Mouse (Mus musculus) retina, embryonic 14.5 days (tissue): ENCODE data around the gene Bola2.
A peak's percentile ranks its signal among the peaks of the same experiment; 100 is the strongest.
"Not testable (repeated sequence)": the region's sequence is repeated elsewhere in the genome, so short reads cannot be mapped to it uniquely, and the experiment has no call there.

Source experiments
- DNase-seq: peaks from one replicate; pipeline ENCODE4 v3.0.0-alpha.2; 2015; ENCODE audit warnings: low spot score

The Bola2 gene

GRCm38 (mm10) chr7:126695210-126695611 lies at the start of gene Bola2:
TSS of gene Bola2 (plus strand) at chr7:126695401.
- no peak for DNase-seq

- no peak for DNase-seq
Measured at GRCm38 (mm10) chr7:126645708-126646107, 49.5 kb upstream of the Bola2 start.

DNA sequence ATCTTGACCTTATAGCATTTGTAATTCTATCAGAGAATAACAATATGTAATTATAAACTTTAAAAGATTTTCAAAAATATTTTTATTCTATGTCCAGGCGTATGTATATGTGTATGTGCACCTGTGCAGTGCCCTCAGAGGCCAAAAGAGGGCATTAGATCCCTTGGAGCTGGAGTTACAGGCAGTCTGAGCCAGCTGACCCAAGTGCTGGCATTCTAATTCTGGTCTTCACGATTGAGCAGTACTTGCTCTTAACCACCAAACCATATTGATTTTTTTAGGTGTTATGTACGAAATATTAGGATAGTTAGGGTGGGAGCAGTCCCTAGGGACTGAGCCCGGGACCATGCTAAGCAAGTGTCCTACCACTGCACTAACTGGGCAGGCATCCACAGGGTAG lies 46.7 kb upstream of the Bola2 start:
- no peak for DNase-seq

DNA sequence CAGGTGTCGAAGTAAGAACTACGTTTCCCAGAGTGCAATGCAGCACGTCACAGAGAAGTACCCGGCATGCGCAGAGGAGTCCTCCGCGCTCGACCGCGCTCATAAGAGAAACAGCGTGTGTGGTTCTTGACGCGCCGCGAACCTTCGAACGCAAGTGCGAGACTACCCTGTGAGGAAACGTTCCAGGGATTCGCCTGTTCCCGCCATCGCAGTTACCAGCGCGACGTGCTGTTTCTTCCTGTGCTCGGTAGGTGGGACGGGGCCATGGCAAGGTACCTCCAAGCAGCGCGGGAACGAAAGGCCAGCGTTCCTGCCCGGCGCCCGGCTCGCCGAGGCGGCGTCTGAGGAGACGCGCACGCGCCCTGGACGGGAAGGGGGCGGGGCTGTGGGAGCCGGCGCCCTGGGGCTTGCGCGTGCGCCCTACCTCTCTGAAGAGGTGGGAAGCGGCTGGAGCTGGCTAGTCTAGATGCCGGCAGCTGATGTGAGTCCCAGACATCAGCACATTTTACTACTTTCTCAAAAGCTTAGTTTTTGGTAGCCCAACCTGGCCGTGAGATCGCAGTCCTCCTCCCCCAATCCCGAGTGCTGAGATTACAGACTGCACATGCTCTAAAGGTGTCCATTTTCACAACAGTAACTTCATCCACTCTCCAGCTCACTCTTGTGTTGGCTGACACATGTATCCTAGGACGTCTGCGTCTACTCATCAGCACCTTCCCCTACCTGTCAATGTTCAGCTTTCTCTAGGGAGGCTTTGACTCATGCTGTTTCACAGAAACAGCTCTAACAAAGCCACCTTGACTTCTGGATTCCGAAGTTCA lies 45.8 kb upstream of the Bola2 start, which contains the start of gene Sgf29:
Gene Sgf29, plus strand, starts transcription at position 79 of the 821 bp plus-strand sequence.
- DNase-seq = peak; percentile 94

GRCm38 (mm10) chr7:126650852-126651251 lies 44.3 kb upstream of the Bola2 start:
- no peak for DNase-seq

DNA sequence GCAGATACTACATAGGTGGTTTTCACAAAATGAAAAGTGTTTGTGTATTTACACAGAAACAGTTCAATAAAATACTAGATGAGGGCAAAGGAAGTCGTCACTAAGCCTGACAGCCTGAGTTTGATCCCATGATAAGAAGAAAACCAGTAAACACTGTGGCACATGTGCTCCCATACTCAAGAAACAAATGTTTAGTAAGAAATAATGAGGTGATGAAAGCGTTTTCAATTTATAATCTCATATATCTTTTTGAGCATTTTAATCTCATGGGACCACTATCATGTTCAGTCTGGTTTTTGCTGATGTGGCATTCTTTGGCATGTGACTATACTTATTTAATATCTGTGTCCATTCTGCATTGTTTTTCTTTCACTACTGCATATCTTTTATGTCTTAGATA lies 41.2 kb upstream of the Bola2 start:
- no peak for DNase-seq

- no peak for DNase-seq
Measured at GRCm38 (mm10) chr7:126655695-126656094, 39.5 kb upstream of the Bola2 start.

GRCm38 (mm10) chr7:126657522-126657921 lies 37.7 kb upstream of the Bola2 start:
- DNase-seq = no peak

GRCm38 (mm10) chr7:126659771-126660170 lies 35.4 kb upstream of the Bola2 start:
- DNase-seq = no peak

GRCm38 (mm10) chr7:126663646-126664045 lies 31.6 kb upstream of the Bola2 start:
- no peak for DNase-seq

- no peak for DNase-seq
Measured at GRCm38 (mm10) chr7:126665269-126665668, 29.9 kb upstream of the Bola2 start.

GRCm38 (mm10) chr7:126667495-126668090 lies 27.6 kb upstream of the Bola2 start:
- DNase-seq = no peak

- DNase-seq = no peak
Measured at GRCm38 (mm10) chr7:126668452-126668851, 26.7 kb upstream of the Bola2 start.

DNA sequence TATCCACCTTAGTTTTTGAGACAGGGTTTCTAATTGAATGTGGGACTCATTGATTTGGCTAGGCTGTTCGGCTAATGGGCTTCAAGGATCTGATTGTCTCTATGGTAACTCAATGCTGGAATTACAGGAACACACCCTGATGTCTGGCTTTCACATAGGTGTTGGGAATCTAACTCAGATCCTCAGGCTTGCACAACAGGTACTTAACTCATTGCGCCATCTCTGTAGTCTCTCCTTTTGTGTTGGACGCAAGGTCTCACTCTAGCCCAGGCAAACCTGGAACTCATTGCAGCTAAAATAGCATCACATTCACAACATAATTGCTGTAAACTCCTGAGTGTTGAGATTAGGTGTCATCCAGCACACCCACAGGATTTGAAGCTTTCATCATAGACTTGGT lies 25.0 kb upstream of the Bola2 start:
- DNase-seq = no peak

DNA sequence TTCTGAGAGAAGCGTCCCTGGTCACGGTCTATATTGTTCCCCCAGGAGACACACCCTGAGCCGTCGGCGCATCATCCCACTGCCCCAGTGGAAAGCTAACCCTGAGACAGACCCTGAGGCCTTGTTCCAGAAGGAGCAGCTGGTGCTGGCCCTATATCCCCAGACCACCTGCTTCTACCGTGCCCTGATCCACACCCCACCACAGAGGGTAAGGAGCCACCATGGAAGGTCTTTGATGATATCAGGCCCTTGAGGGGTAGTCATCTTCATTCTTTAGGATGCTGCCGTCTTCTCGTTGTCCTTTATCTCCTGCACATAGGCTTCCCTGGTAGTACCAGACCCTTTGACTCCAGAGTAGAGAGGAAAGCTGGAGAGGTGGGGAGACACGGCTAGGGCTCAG lies 23.1 kb upstream of the Bola2 start:
- no peak for DNase-seq

- no peak for DNase-seq
Measured at GRCm38 (mm10) chr7:126675104-126675503, 20.1 kb upstream of the Bola2 start.

DNA sequence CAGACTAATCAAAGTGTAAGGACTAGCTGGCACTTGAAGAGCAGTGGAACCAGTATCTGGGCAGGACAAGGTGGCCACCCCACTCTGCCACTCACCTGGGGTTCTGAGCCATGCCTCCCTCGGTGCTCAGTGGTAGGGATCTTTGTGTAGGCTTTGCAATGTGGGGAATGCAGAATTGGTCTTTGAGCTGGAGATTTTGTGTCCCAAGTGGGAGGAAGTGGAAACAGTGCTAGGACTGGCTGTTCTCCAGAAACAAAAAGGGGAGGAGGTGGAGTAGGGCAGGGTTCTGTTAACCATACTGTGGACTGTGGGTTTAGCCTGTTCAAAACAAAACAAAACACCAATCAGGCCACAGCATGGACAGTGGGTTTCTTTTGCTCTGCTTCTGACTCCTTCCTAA lies 19.0 kb upstream of the Bola2 start, which contains the start of gene Sult1a1:
Gene Sult1a1, minus strand, starts transcription at position 226 of the 400 bp plus-strand sequence.
- no peak for DNase-seq

GRCm38 (mm10) chr7:126676631-126677220 lies 18.5 kb upstream of the Bola2 start:
- DNase-seq = no peak

DNA sequence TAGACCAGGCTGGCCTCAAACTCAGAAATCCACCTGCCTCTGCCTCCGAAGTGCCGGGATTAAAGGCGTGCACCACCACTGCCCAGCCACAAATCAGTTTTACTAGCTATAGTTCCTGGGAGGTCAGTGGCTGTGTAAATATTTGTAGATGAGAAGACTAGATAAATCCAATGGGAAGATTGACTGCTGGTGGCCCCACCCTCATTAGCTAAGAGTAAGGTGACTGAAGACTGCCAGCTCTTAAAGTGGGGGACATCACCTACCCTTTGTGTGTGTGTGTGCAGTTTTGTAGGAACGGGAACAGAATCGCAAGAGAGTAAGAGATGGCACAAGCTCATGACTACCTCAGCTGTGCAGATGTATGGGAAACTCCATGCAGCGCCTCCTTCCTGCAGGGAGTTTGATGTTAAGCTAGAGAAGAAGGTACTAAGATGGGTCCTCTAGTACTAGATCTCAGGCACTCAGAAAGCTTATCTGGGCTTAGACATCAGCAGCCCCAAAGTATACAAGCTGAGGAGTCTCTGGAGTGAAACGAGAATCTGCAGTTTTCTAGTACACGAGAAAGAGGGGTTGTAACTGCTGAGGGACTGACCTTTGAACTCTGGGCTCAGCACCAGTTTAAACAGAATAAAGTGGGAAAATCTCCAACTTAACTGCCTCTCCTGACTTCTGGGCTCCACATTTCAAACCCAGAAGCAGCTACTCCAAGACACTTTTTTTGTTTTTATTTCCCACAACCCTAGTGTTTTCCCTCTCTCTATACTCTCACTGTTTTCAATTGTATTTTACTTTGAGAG lies 16.5 kb upstream of the Bola2 start:
- DNase-seq = no peak

DNA sequence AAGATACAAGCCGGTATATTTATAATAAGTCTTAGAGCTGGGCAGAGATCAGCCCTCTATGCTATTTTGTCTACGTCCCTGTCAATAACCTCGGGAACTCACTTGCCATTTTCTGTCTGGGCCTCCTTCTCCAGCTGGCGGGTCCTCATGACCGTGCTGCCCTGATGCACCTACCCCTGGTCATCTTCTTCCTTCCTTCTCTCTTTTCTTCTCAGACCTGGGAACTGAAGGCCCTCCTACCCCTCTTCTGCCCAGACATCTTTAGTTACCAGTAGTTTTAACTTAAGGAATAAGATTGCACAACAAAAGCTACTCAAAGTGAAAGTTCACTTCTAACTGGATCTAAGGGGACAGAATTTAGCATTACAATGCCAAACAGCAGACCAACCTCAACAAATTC lies 15.5 kb upstream of the Bola2 start:
- DNase-seq = no peak

DNA sequence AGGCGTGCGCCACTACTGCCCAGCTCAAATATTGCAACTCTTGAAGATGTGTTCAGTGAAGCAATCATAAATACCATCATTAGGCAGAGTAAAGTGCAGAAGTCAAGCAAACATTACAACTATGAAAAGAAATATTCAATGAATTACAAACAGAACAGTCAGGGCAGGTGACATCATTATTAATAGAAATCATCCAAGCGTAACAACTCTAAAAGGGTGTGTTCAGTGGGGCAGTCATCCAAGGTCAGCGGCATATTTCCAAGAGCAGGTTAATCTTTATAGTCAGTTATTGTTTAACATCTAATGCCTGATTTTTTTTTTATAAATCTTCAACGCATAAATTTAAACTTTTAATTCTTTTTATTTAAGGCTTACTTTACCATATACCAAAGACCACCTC lies 14.0 kb upstream of the Bola2 start:
- no peak for DNase-seq

GRCm38 (mm10) chr7:126688156-126688555 lies 7.0 kb upstream of the Bola2 start:
- not testable (repeated sequence) for DNase-seq
